Mouse (Mus musculus): ENCODE measurements around the gene Cox17. TPM values are rescaled to one million over a fixed set of nuclear protein-coding genes. Genes with fewer than 3 reads are reported as not detected.

Gene Cox17
- total and polyA plus RNA-seq, 3 experiments, result 221 to 358 (median 295) TPM

GRCm38 (mm10) chr16:38350939-38351338 is 4.1 kb downstream of the Cox17 start:
- Histone ChIP-seq H3K27ac (peak overlapping the region; percentile 61), H3K79me2 (replicated peaks; ENCODE audit: control insufficient read depth, insufficient read depth, low read length) (0 out of 2 replicates have a peak, but pooled peaks cover 3% of the 10 kb centered on the region), H3K9ac (ENCODE audit: low read depth, low read length) (no peak overlapping the region), H3K4me1 (ENCODE audit: control insufficient read depth, insufficient read depth, low read length) (peaks cover 8% of the 10 kb centered on the region), H3K27me3 (ENCODE audit: control insufficient read depth, insufficient read depth, low read length) (no peaks in the 10 kb centered on the region), H3K36me3 (ENCODE audit: control insufficient read depth, insufficient read depth, low read length) (peaks cover 36% of the 10 kb centered on the region), H3K4me3 (no peak overlapping the region)
- WGBS, result 44% methylated on average over 6 of the region's 6 CpGs
- intact Hi-C loops (cut with DNase I), result loop anchor here (1.0 kb wide), 1 partner anchor 11 kb away; the partner anchor contains the start of gene Popdc2
- DNase-seq, result no peak
- TF ChIP-seq CTCF (IDR thresholded peaks at IDR 0.05) (peak; percentile 28), POLR2A (IDR thresholded peaks at IDR 0.05; ENCODE audit: insufficient read depth, low read depth, low read length) (no peak), EP300 (IDR thresholded peaks at IDR 0.05; ENCODE audit: insufficient read depth, low read depth, low read length) (no peak)

- DNase-seq, result peak; percentile 59 to 72
- Histone ChIP-seq H3K4me3 (no peak overlapping the region), H3K9ac (ENCODE audit: low read depth, low read length) (0 out of 2 replicates have a peak overlapping the region, but pooled peaks have one; percentile 30), H3K79me2 (replicated peaks; ENCODE audit: control insufficient read depth, insufficient read depth, low read length) (0 out of 2 replicates have a peak, but pooled peaks cover 3% of the 10 kb centered on the region), H3K4me1 (ENCODE audit: control insufficient read depth, insufficient read depth, low read length) (peaks cover 10% of the 10 kb centered on the region), H3K27ac (peak overlapping the region; percentile 61), H3K36me3 (ENCODE audit: control insufficient read depth, insufficient read depth, low read length) (peaks cover 38% of the 10 kb centered on the region), H3K27me3 (ENCODE audit: control insufficient read depth, insufficient read depth, low read length) (no peaks in the 10 kb centered on the region)
- peak; percentile 47; the same call in 1 of the 2 replicates for TF ChIP-seq EP300 (IDR thresholded peaks at IDR 0.05; ENCODE audit: insufficient read depth, low read depth, low read length)
- TF ChIP-seq CTCF (IDR thresholded peaks at IDR 0.05), result no peak
- intact Hi-C loops (cut with DNase I), result no loop called here
- WGBS, result 18% methylated on average over 7 of the region's 7 CpGs
Observed at GRCm38 (mm10) chr16:38352031-38352430, 5.2 kb downstream of the Cox17 start.

GRCm38 (mm10) chr16:38352851-38353250 is 6.1 kb downstream of the Cox17 start:
- Histone ChIP-seq H3K4me1 (ENCODE audit: control insufficient read depth, insufficient read depth, low read length) (peaks cover 8% of the 10 kb centered on the region), H3K4me3 (no peak overlapping the region), H3K9ac (ENCODE audit: low read depth, low read length) (no peak overlapping the region), H3K79me2 (replicated peaks; ENCODE audit: control insufficient read depth, insufficient read depth, low read length) (0 out of 2 replicates have a peak, but pooled peaks cover 3% of the 10 kb centered on the region), H3K27ac (peak overlapping the region; percentile 61), H3K27me3 (ENCODE audit: control insufficient read depth, insufficient read depth, low read length) (no peaks in the 10 kb centered on the region), H3K36me3 (ENCODE audit: control insufficient read depth, insufficient read depth, low read length) (peaks cover 36% of the 10 kb centered on the region)
- intact Hi-C loops (cut with DNase I), result no loop called here
- DNase-seq, result no peak
- TF ChIP-seq POLR2A (IDR thresholded peaks at IDR 0.05; ENCODE audit: insufficient read depth, low read depth, low read length), result no peak
- TF ChIP-seq EP300 (IDR thresholded peaks at IDR 0.05; ENCODE audit: insufficient read depth, low read depth, low read length), result no peak
- TF ChIP-seq CTCF (IDR thresholded peaks at IDR 0.05), result no peak

GRCm38 (mm10) chr16:38353642-38354041 is 6.9 kb downstream of the Cox17 start:
- H3K27me3 ChIP-seq (ENCODE audit: control insufficient read depth, insufficient read depth, low read length), result no peaks in the 10 kb centered on the region
- H3K4me3 ChIP-seq, result no peak overlapping the region
- DNase-seq, result no peak
- H3K79me2 ChIP-seq (replicated peaks; ENCODE audit: control insufficient read depth, insufficient read depth, low read length), result 0 out of 2 replicates have a peak, but pooled peaks cover 1% of the 10 kb centered on the region
- TF ChIP-seq POLR2A (IDR thresholded peaks at IDR 0.05; ENCODE audit: insufficient read depth, low read depth, low read length) (no peak), EP300 (IDR thresholded peaks at IDR 0.05; ENCODE audit: insufficient read depth, low read depth, low read length) (no peak), CTCF (IDR thresholded peaks at IDR 0.05) (no peak)
- H3K27ac ChIP-seq, result peak overlapping the region; percentile 31; the same call in 1 of the 2 replicates
- intact Hi-C loops (cut with DNase I), result no loop called here
- H3K36me3 ChIP-seq (ENCODE audit: control insufficient read depth, insufficient read depth, low read length), result peaks cover 28% of the 10 kb centered on the region
- H3K4me1 ChIP-seq (ENCODE audit: control insufficient read depth, insufficient read depth, low read length), result peaks cover 4% of the 10 kb centered on the region; the same call in 1 of the 2 replicates
- WGBS, result 84% methylated on average over 2 of the region's 2 CpGs
- no peak overlapping the region for H3K9ac ChIP-seq (ENCODE audit: low read depth, low read length)

- Histone ChIP-seq H3K36me3 (ENCODE audit: control insufficient read depth, insufficient read depth, low read length) (peaks cover 26% of the 10 kb centered on the region), H3K4me1 (ENCODE audit: control insufficient read depth, insufficient read depth, low read length) (peaks cover 4% of the 10 kb centered on the region; the same call in 1 of the 2 replicates), H3K9ac (ENCODE audit: low read depth, low read length) (no peak overlapping the region), H3K4me3 (no peak overlapping the region), H3K27ac (no peak overlapping the region; the same call in 1 of the 2 replicates), H3K27me3 (ENCODE audit: control insufficient read depth, insufficient read depth, low read length) (no peaks in the 10 kb centered on the region), H3K79me2 (replicated peaks; ENCODE audit: control insufficient read depth, insufficient read depth, low read length) (no peaks in the 10 kb centered on the region)
- TF ChIP-seq CTCF (IDR thresholded peaks at IDR 0.05) (no peak), POLR2A (IDR thresholded peaks at IDR 0.05; ENCODE audit: insufficient read depth, low read depth, low read length) (no peak), EP300 (IDR thresholded peaks at IDR 0.05; ENCODE audit: insufficient read depth, low read depth, low read length) (no peak)
- WGBS, result 68% methylated on average over 5 of the region's 5 CpGs
- DNase-seq, result no peak
- intact Hi-C loops (cut with DNase I), result no loop called here
Observed at GRCm38 (mm10) chr16:38354185-38354913, 7.6 kb downstream of the Cox17 start.

- intact Hi-C loops (cut with DNase I), result no loop called here
- H3K36me3 ChIP-seq (ENCODE audit: control insufficient read depth, insufficient read depth, low read length), result peaks cover 4% of the 10 kb centered on the region; the same call in 1 of the 2 replicates
- TF ChIP-seq CTCF (IDR thresholded peaks at IDR 0.05) (no peak), POLR2A (IDR thresholded peaks at IDR 0.05; ENCODE audit: insufficient read depth, low read depth, low read length) (no peak), EP300 (IDR thresholded peaks at IDR 0.05; ENCODE audit: insufficient read depth, low read depth, low read length) (no peak)
- no peaks in the 10 kb centered on the region for H3K27me3 ChIP-seq (ENCODE audit: control insufficient read depth, insufficient read depth, low read length)
- no peak overlapping the region for H3K9ac ChIP-seq (ENCODE audit: low read depth, low read length)
- no peak overlapping the region for H3K4me3 ChIP-seq
- H3K79me2 ChIP-seq (replicated peaks; ENCODE audit: control insufficient read depth, insufficient read depth, low read length), result no peaks in the 10 kb centered on the region
- WGBS, result 89% methylated on average over 6 of the region's 6 CpGs
- no peak for DNase-seq
- peaks cover 6% of the 10 kb centered on the region for H3K4me1 ChIP-seq (ENCODE audit: control insufficient read depth, insufficient read depth, low read length)
- H3K27ac ChIP-seq, result no peak overlapping the region
Observed at GRCm38 (mm10) chr16:38358256-38358812, 11.5 kb downstream of the Cox17 start.

All from heart, adult 2 months (tissue).